Mouse (Mus musculus): Measurements from ENCODE around the gene Bpifa6.

GRCm38 (mm10) chr2:153933311-153933710 lies 41.4 kb upstream of the Bpifa6 start:
- TF ChIP-seq GATA1 (IDR thresholded peaks at IDR 0.05; ENCODE audit: low read length) (no peak), TAL1 (IDR thresholded peaks at IDR 0.05; ENCODE audit: low read length) (no peak)
